Mouse (Mus musculus) urinary bladder, postnatal 36 days (tissue): ENCODE measurements around the gene Stk39.
A peak's percentile ranks its signal among the peaks of the same experiment; 100 is the strongest.

Source experiments
- DNase-seq, 2 experiments: peaks; one replicate each; pipeline ENCODE4 v3.0.0; 2022; ENCODE audit warnings: low spot score in 2 of 2, mixed read lengths in 1 of 2

The Stk39 gene

DNA sequence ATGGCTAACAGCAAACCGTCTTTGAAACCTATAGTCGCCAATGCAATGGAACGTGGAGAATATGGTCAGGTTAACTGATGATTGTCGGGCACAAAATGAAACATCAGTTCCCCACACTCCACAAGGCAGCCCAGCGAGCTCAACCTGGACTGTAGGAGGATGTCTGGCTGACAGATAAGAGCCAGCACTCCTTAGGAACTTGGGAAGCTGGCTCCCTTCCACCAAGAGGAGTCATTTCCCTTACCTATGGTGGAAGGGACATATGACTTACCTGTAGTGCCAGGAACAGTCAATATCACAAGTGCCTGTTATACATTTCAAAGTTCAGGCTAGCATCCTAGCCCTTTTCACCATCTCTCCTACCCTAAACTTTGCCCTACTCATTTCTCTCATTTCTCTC lies 14.0 kb downstream of the Stk39 start:
- DNase-seq: no peak

DNA sequence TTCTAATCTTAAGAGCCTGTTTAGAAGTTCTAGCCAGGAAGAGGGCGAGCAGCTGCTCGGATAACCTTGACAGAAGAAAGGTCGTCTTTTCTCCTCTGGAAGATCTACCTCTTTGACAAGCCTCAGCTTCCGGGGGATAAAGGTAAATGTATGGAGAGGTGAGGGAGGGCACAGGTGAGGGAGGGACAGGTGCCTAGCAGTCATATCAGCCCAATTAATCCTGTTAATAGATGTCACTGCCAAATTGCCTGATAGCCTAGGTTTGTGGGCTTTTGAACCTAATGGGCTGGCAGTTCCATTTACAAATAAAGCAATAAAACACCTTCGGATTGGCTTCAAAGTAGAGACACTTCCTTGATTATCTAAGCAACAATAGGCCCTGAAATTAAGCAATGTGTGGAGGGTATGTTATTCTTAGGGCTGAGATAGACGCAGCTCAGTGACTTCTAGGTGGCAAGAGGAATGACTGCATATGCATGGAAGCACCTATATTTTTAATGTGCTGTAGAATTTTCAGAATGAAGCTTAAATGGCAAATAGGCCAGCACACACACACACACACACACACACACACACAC lies 14.5 kb downstream of the Stk39 start:
- DNase-seq: no peak

DNA sequence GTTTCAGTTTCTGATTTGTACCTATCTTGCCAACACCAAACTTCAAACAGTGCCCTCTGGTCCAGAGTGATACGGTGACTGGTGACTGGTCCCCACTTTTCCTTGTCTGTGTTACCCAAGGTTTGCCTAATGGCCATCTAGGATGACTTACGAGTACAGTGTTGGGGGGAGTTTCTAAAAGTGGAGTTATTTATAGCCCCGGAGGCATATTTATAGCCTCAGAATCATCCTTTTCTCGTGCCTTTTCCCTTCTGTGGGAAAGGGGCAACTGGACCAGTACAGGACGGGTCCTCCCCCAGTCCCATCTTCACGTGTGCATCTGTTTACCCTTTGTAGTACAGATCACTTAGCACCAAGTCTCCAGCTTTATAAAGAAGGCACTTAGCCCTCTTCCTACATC lies 15.2 kb downstream of the Stk39 start:
- no peak for DNase-seq

DNA sequence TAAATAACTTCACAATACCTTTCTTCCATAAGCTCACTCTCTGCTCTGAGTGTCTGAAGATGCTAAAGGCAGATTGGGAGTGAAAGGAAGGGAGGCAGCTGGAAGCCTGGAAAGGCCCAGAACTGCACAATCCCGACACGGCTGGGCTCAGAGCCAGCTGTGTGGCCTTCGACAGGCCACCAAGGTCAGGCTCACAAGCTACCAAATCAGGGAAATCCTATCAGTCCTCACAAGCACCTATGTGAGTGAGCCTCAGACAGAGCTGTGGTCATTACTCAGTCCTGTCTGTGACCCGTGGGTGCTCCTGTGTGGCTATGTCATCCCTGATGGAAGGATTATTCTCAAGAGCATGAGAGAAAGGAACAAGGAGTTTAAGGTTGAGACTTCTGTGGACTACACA lies 19.7 kb downstream of the Stk39 start:
- DNase-seq: no peak

DNA sequence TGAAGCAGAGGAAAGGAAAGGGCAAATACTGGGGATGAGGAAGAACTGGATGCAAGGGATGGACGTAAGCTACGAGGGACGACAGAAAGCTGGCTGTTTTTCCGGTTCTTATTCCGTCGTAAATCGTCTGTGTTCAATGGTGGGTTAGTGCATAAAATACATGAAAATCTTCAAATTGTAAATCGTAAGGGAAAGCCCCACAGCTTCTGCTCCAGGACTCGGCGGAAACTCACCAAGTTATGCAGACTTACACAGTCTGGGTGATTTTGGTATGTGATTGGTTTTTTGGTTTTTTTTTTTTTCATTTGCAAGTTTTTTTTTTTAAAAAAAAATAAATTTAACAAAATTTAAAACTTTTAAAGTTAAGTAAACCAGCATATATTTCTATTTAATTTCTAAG lies 24.0 kb downstream of the Stk39 start:
- no peak for DNase-seq

DNA sequence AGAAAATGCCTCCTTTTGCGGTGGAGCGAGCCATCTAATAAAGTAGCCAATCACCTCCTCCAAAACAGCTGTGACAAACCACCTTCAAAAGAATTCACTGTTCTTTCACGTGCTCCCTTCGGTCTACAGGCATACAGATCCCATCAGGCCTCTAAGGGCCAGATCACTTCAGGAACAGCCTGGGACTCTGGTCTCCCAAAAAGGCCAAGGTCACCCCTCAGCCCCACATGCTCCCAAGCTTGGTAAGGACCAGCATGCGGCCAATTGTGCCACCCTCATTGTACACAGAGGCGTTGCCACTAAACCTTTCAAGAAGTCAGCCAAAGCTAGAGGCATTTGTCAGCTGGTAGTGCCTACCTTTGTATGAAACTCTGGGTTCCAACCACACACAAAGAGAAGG lies 28.9 kb downstream of the Stk39 start:
- DNase-seq: no peak

DNA sequence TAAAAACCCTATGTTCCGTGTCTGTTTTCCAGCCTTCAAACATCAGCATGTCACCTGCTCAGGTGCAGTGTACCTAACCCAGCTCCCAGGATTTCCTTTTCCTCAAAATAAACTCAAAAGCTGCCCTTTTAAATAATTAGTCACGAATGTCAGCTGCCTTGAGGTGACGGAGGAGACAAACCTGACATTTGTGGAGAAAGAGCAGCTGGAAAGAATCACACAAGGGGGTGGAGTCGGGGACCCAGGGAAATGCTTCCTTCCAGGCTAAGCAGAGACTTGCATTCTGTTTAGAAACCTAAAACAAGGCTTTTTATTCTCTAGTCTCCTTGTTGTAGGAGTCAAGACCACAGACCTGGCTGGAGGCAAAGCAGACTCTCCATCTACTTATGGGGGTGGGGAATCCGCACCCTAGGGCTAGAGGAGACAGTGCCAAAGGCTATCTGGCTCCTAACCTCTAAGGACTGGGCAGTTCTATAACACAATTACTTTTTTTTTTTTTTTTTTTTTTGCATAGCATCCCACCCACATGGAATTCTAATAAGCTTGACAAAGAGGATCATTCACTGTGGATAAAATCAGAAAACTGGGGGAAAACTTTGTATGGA lies 29.9 kb downstream of the Stk39 start:
- DNase-seq: no peak

DNA sequence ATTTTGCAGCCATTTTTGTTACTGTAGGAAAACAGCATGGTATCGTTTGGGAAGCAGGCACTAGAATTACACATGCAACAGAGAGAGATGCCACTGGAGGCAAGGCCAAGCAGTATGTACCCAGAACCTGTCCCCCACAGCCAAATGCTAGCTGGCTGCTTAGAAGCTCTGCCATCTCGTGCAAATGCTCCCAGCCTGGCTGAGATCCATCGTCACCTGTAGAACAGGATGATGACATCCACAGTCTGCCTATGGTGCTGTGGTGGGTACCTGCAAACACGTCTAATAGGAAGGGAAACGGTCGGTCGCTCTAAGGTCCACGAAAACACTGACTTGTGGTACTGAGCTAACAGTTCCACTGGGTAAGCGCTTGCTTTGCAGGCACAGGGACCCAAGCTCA lies 32.5 kb downstream of the Stk39 start:
- DNase-seq: no peak

DNA sequence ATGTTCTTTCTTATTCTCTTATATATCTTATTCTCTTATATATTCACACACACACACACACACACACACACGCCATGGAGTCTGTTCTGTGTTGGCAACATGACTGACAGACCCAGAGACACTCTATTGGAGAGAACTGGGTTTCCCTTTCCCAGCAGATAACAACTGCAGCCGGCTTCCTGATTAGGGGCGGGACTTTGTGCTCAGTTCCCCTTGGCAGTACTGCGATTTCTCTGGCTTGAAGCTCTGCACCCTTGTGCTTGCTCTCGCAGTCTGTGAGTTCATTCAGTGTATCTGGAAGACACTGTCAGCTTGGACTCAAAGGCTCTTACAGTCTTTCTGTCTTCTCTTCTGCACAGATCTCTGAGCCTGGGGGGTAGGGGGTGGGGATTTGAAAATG lies 34.1 kb downstream of the Stk39 start:
- DNase-seq: no peak

DNA sequence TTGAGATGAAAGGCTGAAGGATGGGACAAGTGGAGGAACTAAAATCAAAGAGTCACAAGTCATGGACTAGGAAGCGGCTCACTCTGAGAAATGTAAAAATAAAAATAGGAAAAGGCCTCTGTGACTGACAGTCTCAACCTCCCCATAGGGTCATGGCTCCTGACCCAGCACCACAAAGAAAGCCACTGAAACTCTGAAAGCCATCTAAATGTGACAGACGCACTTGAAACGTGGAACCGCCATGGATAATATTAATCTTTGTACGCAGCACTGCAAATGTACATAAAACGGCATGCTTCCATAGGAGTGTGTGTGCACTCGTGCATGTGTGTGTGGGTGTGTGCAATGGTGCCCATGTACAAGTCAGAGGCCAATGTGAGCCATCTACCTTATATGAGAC lies 34.9 kb downstream of the Stk39 start:
- no peak for DNase-seq

DNA sequence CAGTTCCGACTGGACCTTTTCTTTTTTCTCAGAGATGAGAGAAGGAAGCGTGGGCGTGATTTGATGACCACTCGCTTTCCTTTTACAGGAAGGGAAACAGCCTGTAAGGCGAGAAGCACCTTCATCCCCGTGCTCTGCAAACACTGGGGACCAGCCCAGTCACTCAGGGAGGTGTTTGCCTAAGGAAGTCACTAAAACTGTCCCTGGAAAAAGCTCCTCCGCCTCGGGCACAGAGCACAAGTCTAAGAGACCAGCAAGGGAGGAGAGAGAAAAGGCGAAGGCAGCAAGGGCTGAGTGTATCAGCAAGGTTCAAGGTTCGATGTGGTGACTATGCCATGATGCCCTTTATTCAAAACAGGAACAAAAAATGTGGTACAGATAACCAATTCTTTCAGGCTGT lies 35.8 kb downstream of the Stk39 start:
- no peak for DNase-seq

DNA sequence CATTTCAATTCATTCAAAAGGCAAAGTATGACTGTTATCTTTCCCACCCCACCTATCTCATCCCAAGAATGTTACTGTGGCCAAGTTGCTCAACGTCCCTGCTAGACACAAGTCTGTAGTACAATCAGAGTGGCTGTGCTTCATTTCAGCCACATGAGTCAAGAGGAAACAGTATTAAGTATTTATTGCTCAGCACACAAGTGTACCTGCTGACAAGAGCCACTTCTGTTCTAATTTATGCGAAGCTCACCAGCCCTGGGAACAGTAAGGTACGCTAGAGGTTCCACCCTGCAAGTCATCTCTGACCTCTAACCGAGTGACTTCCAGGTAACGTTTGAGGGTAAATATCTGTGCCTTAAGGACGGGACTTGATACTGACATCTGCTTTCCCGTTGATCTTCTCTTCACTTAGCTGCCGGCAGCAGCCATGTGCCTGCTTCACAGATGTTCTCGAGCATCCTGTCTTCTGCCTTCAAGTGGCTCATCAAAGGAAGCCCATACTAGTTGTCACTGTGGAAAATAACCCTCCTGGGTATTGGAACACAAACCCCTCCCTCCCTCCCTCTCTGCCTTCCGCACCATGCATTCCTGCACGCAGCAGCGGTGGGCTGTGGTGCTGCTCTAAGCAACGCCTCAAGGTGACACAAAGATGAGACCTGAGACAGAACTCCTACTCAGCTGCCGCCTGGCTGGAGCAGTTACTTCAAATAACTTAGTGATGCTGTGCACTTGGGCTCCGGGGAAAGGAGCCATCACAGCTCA lies 36.4 kb downstream of the Stk39 start:
- peak; percentile 18 to 29 for DNase-seq

DNA sequence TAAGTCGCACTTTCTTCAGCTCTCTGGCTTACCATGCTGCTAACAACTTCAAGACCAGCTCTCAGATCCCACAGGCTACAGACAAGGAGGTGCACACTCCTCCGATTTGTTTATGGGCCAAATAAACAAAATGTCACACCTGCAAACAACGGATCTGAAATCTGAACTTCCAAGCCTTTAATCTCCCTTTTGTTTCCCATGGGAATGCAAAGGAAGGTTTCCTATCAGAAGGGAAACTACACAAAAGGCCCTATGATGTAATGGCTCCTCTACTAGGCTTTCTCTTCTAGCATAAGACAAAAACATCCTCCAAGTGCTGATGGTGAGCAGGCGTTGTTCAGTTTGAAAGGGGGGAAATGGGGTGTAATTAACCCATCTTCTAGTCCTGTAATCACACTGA lies 37.1 kb downstream of the Stk39 start:
- DNase-seq: no peak

DNA sequence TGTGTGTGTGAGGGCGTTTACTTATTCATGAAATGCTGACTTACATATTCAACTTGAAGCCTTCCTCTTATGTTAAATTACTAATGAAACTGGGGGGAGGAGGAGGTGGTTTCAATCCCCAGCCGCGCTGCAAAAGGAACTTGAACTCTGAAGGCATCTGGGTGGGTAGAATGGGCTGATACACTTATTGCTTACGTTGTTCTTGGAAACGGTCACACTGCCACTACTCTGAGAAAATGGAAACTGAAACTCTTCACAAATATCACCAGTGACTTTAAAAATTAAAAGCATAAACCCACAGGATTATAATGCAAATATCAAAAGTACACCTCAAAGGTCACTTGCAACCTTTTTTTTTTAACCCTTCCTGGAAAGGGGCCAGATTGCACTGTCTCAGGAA lies 37.5 kb downstream of the Stk39 start:
- no peak for DNase-seq

DNA sequence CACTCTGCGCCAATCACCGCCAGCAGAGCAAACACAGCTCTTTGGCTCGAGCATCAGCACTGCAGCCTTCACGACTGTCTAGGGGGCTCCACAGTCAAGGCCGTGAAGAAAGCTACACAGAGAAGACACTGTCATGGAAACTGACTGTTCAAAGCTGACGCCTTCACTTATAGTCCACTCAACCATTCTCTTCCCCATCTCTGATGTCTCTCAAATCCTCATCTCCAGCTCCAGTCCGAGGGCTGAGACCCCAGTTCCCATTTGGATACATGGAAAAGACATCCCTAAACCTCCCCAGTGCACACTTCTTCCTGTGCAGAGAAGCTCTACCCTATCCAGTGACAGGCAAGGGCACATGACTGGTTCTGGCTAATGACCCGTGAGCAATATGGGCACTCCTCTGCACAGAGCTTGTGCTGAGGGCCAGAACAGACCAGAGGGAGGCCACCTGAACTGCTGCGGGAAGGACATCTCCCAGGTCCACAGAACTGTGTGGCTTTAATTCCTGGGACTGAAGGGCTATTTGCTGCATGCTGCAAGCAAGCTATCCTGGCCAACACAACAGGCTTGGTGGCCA lies 38.2 kb downstream of the Stk39 start:
- DNase-seq: no peak

DNA sequence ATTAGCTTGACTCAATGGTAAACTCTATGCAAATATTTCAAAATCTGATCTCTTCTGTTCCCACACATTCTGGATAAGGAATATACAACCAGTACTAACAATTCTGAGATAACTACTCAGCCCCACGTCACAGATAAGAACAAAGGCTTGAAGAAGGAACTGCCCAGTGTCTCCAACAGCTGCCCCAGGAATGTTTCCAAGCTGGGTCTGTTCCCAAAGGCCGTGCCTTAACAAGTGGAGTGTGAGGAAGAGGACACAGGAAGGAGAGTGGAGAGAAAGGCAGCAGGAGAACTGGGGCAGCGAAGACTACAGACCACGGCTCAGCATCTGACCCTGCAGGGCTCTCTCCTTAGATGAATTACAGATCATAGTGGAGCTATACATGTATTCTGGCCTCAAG lies 39.2 kb downstream of the Stk39 start:
- no peak for DNase-seq

DNA sequence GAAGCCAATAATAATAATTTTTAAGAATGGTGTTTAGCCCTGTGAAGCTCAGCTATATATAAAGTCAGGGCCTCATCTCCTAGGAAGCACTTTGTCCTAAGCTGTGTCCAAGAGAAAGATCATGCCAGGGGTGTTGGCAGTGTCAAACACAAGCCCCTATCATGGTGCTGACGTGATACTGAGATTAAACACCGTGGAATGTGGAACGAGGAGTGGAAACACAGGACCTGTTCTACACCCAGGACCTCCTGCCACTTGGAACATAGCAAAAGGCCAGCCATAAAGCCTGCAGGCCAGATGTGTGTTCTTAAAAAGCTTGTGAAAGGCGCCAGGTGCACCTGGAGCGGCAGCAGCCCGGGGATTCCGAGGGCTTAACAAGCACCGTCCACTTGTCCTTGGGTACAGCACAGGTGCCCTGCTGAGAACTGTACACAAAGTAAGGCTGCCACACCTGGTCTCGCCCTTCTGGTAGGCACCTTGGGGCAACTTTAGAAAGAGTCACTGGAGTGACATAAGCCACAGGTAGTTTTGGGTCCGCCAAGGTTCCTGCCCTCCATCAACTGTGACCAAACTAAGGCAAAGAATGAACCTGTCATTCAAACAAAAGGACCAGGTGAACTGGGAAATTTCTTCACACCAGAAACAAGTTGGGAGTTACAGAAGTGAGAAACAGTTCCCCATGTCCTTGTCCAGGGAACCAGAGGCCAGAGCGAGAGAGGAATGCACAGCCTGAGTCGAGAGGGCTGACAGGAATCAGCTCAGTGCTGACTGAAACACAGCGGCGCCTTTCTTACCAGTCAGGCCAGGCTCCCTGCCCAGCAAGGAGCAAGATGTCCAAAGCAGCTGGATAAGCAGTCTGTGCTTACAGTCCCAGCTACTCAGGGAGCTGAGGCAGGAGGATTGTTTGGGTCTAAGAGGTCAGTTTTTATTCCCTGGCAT lies 40.8 kb downstream of the Stk39 start:
- DNase-seq: no peak

DNA sequence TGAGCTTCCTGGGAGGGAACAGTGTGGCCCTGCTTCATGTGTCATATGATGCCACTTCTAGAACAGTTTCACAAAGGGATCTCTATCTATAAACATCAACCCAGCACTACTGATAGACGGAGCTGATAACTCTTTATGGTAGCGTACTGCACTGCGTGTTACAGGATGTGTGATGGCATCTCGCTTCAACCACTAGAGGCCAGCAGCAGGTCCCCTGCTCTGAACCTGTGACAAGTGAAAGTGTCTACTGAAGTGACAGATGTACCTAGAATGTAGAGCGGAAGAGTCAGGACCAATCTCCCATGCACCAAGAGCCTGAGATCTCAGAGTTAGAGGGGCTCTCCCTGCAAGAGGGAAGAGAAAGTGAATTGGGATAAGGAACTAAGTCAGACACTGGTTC lies 41.6 kb downstream of the Stk39 start:
- DNase-seq: no peak

DNA sequence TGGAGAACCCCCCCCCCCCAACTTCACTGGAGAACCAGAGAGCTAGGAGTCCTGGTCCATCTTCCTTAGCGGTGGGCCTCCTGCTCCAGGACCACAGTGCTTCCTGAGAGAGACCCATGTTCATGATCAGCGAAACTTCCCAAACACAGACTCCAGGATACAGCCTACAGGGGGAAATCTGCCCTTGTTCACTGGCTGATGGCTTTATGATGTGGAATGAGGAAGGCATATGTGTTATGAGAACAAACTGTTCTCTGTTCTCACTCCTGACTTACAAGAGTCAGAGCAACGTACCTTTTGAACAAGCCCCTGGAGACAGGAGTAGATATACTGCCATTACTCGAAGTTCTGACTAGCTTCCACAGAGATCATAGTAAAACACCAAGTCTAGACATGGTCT lies 42.6 kb downstream of the Stk39 start:
- DNase-seq: no peak

DNA sequence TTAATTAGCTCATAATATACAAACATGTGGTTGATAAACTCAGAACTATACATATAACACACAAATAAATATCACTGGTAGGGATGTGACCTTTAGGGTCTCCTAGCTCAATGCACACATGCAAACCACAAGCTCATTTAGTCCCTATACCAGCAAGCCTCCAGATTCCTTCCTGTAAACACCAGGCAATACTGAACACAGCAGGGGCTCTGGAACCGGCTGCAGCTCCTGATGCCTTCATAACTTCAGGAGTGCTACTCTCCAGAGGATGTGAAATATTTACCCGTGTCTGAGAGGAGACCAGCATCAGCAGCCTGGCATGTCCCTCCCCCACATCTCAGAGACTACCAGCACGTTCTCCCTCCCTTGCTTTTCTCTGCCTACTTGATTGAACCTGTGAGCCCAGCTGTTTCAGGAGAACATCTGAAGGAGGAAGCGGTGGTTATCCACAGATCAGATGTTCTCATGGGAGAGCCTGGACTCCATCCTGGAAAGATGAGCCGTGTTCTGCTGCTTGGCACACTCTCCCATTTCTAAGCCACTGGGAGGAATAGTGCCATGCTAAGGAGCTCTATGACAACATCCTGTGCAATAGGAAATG lies 45.0 kb downstream of the Stk39 start:
- DNase-seq: no peak

DNA sequence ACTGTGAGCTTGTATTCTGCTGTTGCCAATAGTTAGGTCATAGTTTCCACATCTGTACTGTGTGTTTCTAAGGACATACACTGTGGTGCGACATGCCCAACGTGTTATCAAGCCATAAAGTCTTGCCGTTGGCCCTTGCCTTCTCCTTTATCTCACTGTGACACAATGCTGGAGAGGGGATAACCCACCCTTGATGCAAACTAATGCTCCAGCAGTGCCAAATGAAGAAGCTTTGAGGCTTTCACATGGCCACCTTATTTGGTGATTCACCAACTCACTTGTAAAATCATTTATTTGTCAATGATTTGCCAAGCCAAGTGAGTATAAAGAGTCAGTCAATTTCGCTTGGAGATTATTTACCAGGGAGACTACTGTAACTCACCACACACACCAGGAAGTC lies 46.0 kb downstream of the Stk39 start:
- no peak for DNase-seq

DNA sequence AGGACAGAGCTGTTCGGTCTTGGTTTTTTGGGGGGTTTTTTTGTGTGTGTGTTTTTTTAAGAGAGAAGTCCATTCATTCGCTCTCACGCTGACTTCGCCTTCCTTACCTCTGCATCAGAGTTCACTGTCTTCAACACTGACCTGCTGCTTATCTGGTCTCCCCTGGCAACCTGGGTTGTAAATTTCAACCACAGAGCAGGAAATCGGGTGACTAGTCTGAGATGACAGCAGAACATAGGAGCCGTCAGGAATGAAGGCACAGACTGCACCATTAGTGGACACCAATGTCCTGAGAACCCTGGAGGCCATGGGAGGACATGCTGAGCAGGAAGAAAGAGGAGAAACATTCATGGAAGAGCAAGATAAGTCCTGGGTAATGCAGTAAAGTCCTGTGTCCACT lies 51.1 kb downstream of the Stk39 start:
- DNase-seq: peak; percentile 24 to 33
